Mouse (Mus musculus): ENCODE data around the gene Epha6. TPM values are rescaled to one million over a fixed set of nuclear protein-coding genes. Genes with fewer than 3 reads are reported as not detected.

The Epha6 gene
- not detected in 2 replicates for polyA plus RNA-seq (2012; rRNA removed)

GRCm38 (mm10) chr16:60605061-60605831, at the start of gene Epha6:
Gene Epha6 (minus strand): TSS chr16:60605531.

GRCm38 (mm10) chr16:59639102-59639691, 966.1 kb downstream of the Epha6 start, which contains the start of gene Arl6:
Gene Arl6 (minus strand): TSS chr16:59639391.

